Mouse (Mus musculus): Measurements from ENCODE around the gene Tnfsf13b.

The Tnfsf13b gene

DNA sequence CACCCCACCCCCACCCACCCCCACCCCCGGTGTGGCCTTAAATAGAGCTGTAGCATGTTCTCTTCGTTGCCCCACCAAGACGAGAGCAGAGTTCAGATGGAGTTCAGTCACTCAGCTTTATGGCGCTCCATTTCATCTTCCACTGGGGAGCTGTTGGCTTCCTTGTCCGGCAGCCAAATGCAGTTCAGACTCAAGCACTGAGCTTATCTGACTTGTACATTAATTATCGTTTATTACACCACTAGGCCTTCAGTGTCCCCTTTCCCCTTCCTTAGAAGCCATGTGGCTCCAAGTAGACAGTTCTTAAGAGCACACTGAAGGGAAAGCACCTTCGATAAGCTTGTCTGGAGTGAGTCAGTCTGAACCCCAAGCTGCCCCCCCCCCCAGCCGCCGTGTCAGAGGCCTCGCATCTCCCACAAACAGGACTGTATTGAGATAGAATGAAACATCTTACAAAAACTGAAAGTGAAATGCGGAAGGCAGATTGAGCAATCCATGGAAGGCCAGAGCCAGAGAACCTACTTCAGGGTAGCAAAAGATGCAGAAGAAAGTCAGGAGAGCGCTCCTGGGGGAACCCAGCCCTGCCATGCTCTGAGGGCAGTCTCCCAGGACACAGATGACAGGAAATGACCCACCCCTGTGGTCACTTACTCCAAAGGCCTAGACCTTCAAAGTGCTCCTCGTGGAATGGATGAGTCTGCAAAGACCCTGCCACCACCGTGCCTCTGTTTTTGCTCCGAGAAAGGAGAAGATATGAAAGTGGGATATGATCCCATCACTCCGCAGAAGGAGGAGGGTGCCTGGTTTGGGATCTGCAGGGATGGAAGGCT, at the start of gene Tnfsf13b:
Gene Tnfsf13b, plus strand, starts transcription at position 312 of the 830 bp plus-strand sequence.
- DNase-seq (ENCODE audit: extremely low read depth, insufficient read length, low spot score) = peak; percentile 9

DNA sequence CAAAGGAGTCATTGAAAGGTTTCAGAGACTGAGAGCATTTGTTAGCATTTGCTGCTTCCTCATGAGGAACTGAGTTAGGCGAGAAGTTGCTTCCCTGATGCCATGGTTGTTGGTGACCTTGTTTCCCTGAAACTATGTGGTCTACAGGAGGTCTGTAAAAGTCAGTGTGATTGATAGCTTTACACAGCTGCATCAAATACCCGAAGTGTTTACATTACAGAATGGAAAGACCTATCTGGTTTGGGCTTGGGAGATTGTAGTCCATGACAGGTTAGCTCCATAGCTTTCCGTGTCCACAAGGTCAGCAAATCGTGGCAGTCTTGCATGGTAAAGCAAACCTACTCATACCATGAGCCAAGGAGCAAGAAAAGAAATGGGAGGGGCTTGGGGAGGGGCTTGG, 47.9 kb upstream of the Tnfsf13b start:
- DNase-seq (ENCODE audit: extremely low read depth, insufficient read length, low spot score) = no peak

DNA sequence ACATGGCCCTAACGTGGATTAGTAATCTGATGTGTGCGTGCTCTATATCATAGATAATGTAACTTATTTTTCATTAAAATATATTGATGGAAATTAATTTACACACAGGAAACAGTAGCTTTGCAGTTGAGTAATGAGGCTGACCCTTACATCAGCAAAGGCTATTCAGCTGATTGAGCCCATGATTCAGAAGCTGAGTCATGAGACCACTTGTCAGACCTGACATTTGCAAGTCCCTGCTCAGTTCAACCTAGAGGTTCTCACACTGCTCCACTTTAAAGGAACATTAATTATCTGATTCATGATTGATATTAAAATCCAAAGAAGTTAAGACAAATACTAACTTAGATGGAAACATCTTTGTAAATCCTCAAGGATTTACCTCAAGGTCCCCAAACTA, 46.3 kb upstream of the Tnfsf13b start:
- DNase-seq (ENCODE audit: extremely low read depth, insufficient read length, low spot score) = no peak

DNA sequence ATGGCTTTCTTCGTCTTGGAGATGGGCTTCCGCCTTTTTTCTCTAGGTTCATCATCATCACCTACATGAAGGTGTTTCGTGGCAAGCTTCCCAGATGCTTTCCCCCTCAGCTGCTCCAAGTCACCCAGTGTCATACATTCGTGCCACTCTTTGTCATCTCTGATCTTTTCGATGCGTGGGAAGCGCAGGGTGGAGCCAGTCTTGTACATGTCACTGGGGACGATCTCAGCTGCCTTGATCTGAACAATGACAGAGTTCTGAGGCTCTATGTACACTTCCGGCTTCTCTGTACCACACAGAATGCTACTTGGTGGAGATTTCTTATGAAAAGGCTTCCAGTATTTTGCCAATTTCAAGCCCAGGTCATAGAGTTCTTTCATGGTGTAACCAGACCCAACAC, 34.4 kb upstream of the Tnfsf13b start:
- no peak for DNase-seq (ENCODE audit: extremely low read depth, insufficient read length, low spot score)

DNA sequence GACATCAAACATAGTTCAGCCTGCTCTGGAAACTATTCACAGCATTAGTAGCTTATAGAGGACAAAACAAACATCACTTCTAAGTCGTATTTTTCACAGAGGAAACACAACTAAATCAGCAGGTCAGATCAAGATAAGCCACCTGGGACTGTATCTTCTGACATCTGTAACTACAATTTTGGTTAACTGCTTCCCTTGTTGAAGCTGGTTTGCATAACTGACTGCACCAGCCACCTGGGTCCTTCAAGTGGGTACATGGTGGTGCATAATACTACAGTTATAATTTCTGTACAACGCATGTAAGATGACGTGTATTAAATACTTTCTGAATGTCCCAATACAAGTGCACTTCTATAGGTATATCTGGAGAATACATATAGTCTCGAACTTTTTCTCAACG, 31.0 kb upstream of the Tnfsf13b start:
- DNase-seq (ENCODE audit: extremely low read depth, insufficient read length, low spot score) = no peak

DNA sequence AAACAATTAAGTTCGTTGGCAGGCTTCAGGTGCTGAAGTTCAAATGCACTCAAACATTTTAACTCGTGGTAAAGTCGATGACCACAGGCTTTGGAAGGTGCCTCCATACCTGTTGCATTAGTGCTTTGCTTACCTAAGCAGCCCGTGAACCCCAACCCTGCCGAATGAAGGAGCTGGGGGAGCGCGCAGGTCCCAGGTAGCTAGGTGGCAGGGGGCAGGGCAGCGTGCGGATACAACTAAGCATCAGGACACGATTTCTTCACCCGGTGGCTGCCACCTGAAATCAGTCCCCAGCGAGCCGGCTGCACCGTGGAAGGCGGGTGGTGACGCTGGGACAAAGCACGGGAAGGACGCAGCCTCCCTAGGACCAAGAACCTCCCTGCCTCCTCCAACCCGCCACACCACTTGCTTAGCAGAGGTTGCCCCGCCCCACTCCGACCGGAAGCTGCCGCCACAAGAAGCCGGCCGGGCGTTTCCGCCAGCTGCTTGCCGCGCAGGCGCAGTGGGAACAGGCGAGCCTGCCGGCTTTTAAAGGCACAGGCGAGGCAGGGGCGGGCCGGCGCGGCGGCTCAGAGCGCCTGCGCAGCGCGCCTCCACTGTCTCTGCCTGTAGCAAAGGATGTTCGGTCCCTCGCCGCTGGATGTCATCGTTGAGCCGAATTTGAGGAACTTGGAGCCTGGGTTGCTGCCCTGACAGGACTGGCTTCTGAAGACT, 30.2 kb upstream of the Tnfsf13b start:
- peak; percentile 100 for DNase-seq (ENCODE audit: extremely low read depth, insufficient read length, low spot score)

DNA sequence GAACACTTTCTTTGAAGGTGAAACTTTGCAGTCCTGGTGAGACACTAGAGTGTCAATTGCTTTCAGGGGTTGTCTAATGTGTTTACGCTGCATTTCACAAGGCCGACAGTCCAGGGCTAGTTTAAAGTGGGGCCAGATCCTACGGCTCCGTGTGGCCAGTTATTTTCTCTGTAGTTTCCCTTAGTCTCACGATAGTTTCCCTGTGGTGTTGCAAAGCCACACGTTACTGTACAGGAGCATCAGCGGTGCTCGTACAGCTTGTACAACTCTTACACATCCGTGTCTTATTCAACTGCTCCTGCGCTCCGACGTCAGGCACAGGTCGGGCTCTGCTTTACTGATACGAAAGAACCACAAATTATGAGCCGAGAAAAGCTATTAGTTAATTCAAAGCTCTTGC, 29.3 kb upstream of the Tnfsf13b start:
- peak; percentile 6 for DNase-seq (ENCODE audit: extremely low read depth, insufficient read length, low spot score)

DNA sequence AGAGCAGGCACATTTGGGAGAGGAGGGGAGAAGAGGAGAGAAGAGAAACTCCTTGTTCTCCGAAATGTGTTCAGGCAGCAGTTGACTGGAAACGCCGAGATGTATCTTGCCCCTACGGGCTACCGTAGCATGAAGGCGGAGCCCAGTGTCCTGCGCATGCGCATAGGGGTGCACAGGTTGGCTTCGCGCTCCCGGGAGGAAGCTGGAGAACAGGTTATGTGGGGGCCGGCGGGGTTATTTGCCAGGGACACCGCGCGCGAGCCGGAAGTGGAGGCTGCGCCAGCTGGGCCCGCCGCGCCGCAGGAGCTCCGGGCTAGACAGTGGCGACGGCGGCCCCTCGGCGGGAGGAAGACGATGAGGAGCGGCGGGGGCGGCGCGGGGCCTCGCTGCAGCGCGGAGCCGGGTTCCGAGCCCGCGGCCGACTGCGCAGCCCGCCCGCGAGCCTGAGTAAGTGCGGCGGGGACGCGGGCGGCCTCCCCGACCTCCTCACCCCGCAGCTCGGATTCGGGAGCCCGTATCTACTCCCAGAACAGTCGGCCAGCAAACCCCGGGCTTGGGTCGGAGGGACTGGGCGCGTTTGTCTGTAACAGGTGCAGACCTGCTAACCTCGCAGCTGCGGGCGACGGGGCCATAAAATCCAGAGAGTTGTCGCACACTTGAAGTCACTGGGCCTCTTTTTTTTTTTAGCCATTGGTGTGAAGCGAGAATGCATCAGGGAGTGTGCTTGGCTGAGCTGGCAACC, 28.5 kb upstream of the Tnfsf13b start, which contains the start of the genes Lig4 and Abhd13:
Gene Lig4, minus strand, starts transcription at position 114 of the 742 bp plus-strand sequence.
Gene Abhd13, plus strand, starts transcription at position 135 of the 742 bp plus-strand sequence.
- peak; percentile 93 for DNase-seq (ENCODE audit: extremely low read depth, insufficient read length, low spot score)

DNA sequence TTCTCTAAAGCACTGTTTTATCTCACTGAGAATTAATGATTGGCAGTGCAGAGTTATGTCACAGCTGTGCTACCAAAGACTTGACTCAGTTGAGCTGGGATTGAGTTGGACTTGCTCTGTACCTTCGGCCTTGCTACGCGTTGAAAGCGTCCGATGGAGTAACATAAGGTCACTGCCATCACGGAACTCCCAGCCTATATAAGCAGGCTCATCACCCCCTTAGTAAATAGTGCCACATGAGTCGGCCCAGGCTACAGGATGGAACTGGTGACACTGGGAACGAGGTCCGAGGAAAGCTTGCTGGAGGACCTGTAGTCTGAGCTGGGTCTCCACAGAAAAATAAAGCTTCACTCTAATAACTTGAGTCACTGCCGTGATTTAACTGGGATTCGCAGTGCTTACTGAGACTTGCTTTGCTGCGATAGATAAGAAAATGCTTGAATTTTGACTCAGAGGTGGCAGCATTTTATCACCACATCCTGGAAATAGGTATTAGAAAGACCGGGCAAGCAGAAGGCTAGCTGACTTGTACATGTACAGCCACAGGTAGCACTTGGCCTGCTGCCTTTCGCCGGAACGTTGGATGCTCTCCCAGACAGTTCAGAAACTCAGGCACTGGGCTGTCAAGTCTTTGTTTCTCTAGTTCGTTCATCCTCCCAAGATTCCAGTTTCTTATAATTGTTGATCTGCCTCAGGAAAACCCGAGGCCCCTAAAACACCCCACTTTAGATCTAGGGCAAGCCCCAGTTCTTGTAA, 27.6 kb upstream of the Tnfsf13b start:
- DNase-seq (ENCODE audit: extremely low read depth, insufficient read length, low spot score) = no peak

DNA sequence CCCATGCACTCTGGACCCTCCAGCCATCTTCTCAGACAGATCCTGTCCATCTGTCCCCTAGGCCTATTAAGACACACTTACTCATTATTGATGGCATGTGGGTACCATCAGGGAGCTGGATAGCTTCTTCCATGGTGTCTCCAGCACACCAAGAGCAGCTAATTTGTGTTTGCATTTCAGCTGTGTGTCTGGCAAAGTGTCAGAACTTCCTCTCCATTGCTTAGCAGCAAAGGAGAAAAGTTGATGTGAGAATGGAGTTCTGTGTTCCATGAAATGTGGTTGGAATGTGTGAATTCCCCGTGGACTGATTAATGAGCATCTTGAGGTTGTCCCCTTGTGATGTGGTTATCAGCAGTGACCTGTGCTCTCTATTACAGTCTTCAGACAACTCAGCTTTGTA, 26.5 kb upstream of the Tnfsf13b start:
- no peak for DNase-seq (ENCODE audit: extremely low read depth, insufficient read length, low spot score)

DNA sequence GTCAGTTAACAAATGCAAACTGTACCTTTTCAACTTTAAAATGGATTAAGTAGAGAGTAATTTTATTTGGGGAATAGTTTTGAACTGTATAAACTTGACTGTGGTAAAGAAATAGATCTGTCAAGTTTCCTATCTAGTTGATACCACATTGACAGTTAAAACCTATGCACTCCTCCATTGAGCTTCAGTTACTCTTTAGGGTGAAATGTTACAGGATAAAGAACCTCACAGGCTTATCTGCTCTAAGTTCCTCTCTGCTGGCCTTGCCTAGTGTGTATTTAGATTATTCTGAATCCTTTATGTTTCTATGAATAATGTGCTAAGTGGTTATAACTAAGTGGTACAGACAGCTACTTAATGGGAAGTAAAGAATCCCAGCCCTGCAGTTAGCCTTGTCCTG, 26.1 kb upstream of the Tnfsf13b start:
- DNase-seq (ENCODE audit: extremely low read depth, insufficient read length, low spot score) = no peak

DNA sequence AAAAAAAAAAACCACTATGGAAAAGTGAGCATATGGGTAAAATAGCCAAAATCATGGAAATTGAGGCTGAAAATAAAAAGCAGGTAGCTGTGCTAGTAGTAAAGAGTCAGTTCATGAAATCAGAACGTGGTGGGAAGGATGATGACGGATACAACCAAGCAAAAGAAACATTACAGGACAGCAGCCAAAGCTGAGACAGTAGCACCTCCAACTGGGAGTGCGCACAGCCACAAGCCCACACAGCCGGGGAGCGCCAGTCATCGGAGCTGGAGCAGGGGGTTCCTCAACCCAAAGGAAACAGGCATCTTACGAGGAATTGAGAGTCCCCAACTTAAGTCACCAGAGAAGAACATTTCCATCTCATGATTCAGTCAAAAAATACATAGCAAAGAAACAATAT, 2.2 kb upstream of the Tnfsf13b start:
- DNase-seq (ENCODE audit: extremely low read depth, insufficient read length, low spot score) = no peak

DNA sequence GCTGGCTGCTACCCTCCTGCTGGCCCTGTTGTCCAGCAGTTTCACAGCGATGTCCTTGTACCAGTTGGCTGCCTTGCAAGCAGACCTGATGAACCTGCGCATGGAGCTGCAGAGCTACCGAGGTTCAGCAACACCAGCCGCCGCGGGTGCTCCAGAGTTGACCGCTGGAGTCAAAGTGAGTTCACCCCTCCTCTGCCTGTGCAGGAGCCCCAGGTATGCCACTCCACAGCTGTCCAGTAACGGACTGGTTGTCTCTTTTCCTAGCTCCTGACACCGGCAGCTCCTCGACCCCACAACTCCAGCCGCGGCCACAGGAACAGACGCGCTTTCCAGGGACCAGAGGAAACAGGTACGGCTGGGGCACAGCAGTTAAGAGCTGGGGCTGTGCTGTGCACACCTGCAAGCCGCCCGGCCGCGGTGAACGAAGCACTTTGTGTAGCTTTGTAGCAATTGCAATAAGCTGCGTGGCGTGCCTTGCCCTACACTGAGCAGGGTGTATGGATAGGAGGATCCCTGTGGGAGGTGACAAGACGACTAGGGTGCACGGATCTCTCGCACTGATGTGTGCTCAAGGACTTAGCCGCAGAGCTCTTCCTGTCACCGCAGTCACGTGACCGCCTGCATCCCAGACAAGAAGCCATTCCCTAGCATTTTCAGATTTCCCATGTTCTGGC, 856 bp downstream of the Tnfsf13b start:
- peak; percentile 8 for DNase-seq (ENCODE audit: extremely low read depth, insufficient read length, low spot score)

DNA sequence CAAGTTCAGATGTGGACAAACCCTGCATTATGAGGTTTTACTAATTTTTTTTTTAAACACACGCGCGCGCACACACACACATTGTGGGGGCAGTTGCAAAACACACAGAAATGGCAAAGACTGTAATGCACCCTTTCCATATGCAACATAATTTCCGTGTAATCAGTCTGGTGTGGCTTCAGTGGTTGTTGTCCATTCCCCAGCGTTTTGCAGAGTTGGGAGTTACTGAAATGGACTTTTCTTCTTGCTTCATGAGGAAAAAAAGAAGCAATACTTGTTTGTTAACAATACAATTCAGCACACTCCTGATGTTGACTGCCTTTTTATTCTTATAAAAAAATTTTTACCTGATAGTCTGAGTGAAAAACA, 1.4 kb downstream of the Tnfsf13b start:
- no peak for DNase-seq (ENCODE audit: extremely low read depth, insufficient read length, low spot score)

DNA sequence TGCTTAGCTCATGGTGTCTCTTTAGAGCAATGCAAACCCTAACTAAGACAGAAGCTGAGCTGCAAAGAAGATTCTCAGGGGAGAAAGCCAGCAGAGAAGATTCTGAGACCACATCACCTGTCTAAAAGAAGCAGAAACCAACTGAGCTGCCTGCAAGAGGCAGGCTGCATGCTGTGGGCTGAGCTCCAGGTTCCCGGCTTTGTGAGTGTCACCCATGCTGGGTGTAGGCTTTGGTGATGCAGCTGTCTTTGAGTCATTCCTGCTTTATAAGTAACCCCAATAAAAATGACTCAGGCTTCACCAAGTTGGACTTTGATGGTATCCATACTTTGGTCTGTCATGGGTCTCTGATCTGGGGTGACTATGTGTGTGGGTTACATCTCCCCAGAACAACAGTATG, 10.0 kb downstream of the Tnfsf13b start:
- DNase-seq (ENCODE audit: extremely low read depth, insufficient read length, low spot score) = peak; percentile 24

DNA sequence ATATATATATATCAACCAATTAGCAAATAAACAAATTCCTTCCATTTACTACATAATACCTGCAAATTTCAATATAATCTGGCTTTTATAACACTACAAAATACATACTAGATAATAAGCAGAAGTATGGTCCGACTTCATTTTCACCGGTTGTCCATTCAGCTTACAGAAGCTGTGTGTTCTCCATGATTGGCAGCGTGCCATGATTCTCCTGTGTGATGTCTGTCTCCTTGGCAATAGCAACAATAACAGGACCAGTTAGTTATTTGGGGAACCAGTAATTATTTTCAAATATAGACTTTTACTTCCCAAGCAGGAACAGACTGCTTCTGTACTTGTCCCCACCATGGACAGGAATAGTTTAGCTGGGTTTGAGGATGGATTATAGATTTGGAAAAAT, 11.0 kb downstream of the Tnfsf13b start:
- DNase-seq (ENCODE audit: extremely low read depth, insufficient read length, low spot score) = peak; percentile 7

DNA sequence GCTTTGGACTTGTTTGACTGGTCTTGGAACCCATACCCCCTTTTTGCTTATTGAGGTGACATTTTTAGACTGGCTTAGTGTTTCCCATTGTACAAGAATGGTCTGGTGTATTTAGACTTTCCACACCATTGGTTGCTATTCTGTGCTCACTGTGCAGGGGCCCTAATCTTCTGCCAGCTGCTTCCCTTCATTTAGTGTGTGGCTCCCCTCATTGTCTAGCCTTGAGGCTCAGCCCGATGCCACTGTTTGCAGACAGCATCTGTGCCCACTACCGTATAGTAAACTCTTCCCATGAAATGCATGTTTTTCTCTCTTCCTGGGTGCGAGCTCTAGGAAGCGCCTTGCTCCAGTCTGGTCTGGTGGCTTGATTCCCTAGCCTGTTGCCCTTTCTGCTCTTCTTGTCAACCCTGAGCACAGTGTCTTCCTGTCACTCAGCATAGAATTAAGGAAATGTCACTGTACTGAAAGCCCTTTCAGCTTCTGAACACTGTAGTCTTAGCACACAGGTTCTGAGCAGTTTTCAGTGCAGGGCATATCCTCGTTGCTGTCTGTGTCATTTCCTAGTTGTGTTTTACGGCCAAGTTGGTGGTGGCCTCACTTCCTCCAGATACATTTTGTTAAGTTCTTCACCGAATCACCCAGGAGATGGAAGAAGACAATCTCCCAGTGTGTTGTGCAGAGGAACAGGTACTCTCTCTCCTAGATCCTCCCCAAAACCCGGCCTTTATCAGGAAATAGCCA, 24.2 kb downstream of the Tnfsf13b start:
- no peak for DNase-seq (ENCODE audit: extremely low read depth, insufficient read length, low spot score)

DNA sequence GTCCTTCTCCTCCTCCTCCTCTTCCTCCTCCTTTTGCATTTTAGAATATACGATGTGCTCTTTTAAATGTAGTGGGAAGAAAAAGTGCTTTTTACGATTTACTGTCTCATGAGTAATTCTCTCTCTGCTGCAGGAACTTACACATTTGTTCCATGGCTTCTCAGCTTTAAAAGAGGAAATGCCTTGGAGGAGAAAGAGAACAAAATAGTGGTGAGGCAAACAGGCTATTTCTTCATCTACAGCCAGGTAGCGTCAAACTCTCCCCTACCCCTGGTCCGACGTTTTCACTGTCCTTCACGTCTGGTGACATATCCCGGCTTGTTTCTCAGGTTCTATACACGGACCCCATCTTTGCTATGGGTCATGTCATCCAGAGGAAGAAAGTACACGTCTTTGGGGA, 24.9 kb downstream of the Tnfsf13b start:
- DNase-seq (ENCODE audit: extremely low read depth, insufficient read length, low spot score) = no peak

DNA sequence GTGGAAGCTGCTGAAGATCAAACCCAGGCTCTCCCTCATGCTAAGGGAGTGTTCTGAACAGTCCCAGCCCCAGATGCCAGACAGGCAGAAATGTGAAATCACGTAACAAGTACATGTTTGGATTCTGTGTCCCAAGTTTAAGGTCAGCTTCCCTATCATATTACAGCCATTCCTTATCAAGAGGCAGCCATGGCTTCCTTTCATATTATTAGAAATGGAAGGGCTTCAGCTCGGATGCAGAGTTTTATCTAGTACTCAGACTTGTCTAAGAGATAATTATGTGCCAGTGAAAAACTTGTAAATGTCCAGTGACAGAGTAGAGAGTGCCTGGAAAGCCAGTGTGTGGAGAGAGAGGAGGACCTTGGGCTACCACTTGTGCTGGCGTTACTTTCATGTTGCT, 34.6 kb downstream of the Tnfsf13b start:
- DNase-seq (ENCODE audit: extremely low read depth, insufficient read length, low spot score) = no peak

All from 3134 (cell line).